Mouse (Mus musculus): ENCODE data around the gene Atxn7l1.

DNA sequence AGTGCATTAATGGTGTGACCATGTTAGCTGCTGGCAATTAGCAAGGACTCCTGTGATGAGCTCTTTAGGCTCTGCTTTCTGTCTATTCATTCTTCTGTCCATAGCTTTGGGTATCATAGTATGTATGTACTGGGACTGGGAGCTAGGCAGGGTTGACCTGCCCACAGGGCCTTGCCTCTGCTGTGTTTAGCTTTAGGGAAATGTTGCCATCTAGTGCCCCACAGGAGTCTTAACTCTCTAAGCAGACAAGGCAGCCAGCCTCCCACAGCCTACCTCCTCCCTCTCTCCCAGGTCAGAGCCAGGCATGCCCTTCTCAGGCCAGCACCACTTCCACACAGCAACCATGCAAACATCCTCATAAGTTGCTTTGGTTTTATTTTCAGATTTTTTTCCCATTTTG, 38.0 kb upstream of the Atxn7l1 start:
- TF ChIP-seq CTCF (IDR thresholded peaks at IDR 0.05; ENCODE audit: insufficient read depth, low read depth, low read length) (0 out of 2 replicates have a peak, but pooled peaks have one; percentile 22), POLR2A (IDR thresholded peaks at IDR 0.05; ENCODE audit: insufficient read depth, low read depth, low read length) (no peak)

Data from olfactory bulb, adult 2 months (tissue).